Mouse (Mus musculus): ENCODE results near the gene Prrt3. TPM values are rescaled to one million over a fixed set of nuclear protein-coding genes. Genes with fewer than 3 reads are reported as not detected.
A peak's percentile ranks its signal among the peaks of the same experiment; 100 is the strongest.

Prrt3 gene
- 10 to 100 TPM; 53.9 to 59.1 TPM for total RNA-seq (2021)
- long read RNA-seq, experiment 1, transcript Prrt3-202 (4 exons, 3,424 nt), result major isoform, 20 of 63 reads
- long read RNA-seq, experiment 1, partial matches to known transcripts, result 21 of 63 reads
- long read RNA-seq, experiment 1, other reads (novel, unspliced or antisense), result 19 of 63 reads
- long read RNA-seq, experiment 2, transcript Prrt3-203 (4 exons, 3,741 nt), result minor isoform, 11 of 121 reads
- long read RNA-seq, experiment 2, transcript Prrt3-202 (4 exons, 3,424 nt), result major isoform, 25 of 121 reads
- long read RNA-seq, experiment 2, partial matches to known transcripts, result 30 of 121 reads
- long read RNA-seq, experiment 2, other reads (novel, unspliced or antisense), result 52 of 121 reads

GRCm38 (mm10) chr6:113501388-113502084 is at the start of gene Prrt3:
Prrt3 (minus strand) TSS chr6:113501931.
- DNase-seq (ENCODE audit: low spot score in 2 of 2), result peak; percentile 65 to 71
- TF ChIP-seq CTCF (conservative IDR thresholded peaks at IDR 0.05), result no peak
- peak within 1 kb of the TSS; percentile 94 for H3K27ac ChIP-seq
- peak within 1 kb of the TSS; percentile 78 for H3K4me3 ChIP-seq

DNA sequence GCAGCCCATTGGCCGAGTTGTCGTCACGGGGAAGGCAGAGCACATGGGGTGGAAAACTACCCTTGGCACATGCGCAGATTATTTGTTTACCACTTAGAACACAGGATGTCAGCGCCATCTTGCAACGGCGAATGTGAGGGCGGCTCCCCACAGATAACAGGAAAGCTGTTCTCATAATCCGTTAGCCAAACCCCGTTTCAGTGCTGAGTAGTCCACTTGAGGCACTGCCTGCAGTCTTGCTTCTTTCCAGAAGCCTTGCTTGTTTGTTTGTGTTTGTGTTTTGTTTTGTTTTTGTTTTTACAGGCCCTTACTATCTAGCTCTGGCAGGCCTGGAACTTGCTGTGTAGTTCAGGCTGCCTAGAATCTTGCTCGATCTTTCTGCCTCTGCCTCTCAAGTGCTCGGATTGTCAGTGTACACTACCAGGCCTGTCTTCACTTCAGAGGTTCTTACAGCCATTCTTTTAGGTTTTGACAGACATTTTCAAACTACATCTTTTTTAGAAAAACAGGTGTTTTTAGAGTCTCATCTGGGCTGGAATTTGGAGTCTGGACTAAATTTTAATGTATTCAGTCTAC is 42.3 kb upstream of the Prrt3 start:
- no peak overlapping the region for H3K4me3 ChIP-seq
- no peak for TF ChIP-seq CTCF (conservative IDR thresholded peaks at IDR 0.05)
- DNase-seq (ENCODE audit: low spot score in 2 of 2), result no peak
- no peak overlapping the region for H3K27ac ChIP-seq

- Histone ChIP-seq H3K4me3 (no peak overlapping the region), H3K27ac (no peak overlapping the region)
- DNase-seq (ENCODE audit: low spot score in 2 of 2), result no peak
- peak; percentile 54 for TF ChIP-seq CTCF (conservative IDR thresholded peaks at IDR 0.05)
These were observed 39.9 kb upstream of the Prrt3 start for GRCm38 (mm10) chr6:113541610-113542009.

DNA sequence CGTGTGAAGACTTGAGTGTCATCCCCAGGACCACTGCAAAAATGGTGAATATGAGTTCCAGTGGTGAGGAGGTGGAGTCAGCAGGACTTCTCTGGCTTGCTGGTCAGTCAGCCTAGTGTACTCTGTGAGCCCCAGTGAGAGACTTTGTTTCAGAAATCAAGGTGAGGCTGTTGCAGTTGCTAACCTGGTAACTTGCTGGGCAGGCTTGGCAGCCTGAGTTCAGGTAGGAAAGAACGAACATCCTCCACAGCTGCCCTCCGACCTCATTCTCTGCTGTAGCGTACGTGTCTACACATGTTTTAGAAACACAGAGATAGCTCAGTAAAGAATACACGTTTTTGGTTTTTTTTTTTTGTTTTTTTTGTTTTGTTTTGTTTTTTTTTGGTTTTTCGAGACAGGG is 33.2 kb upstream of the Prrt3 start:
- no peak overlapping the region for H3K27ac ChIP-seq
- no peak overlapping the region for H3K4me3 ChIP-seq
- TF ChIP-seq CTCF (conservative IDR thresholded peaks at IDR 0.05), result no peak
- no peak for DNase-seq (ENCODE audit: low spot score in 2 of 2)

GRCm38 (mm10) chr6:113531840-113532404 is 30.2 kb upstream of the Prrt3 start:
- Histone ChIP-seq H3K27ac (no peak overlapping the region), H3K4me3 (peak overlapping the region; percentile 73)
- no peak for DNase-seq (ENCODE audit: low spot score in 2 of 2)
- TF ChIP-seq CTCF (conservative IDR thresholded peaks at IDR 0.05), result no peak

DNA sequence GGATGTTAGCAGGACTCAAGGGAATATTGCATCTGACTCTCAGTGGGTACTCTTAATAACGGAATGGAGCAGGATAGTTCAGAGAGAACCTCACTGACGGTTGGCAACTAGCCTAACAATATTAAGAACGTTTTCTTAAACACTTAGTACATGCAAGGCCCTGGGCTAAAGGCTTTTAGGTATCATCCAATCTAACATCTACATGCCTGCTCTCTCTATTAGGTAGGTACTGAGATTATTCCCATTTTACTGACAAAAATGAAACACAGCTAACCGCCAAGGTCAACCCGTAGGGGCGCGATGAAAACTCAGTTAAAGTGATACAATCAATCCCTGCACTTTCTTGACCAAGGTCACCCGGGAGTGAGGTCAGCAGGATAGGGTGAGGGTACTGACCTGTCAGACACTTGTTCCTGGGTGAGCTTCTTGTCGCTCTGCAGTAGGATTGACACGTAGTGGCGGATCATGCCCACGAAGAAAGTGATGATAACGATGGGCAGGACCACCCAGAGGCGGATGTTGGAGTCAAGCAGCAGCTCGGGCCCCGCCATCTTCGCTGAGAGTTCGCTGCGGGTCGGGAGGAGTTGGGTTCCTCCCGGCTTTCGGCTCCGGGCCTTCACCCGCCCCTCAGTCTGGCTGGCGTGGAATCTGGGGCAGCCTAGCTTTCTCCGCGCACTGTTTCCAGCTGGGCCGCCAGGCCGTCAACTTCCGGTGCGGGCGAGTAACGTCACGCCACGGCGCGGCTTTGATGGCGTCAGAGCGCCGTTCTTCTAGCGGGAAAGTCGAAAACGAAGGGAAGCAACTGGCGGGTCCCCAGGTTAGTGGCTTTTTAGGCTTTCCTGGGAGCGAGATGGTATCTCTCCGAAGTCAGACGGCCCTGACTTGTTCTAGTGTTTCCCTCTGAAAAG is 29.5 kb upstream of the Prrt3 start, which contains the start of the genes Emc3 and Fancd2:
Gene Emc3, minus strand, starts transcription at position 721 of the 908 bp plus-strand sequence.
Gene Fancd2, plus strand, starts transcription at position 751 of the 908 bp plus-strand sequence.
- TF ChIP-seq CTCF (conservative IDR thresholded peaks at IDR 0.05), result no peak; the same call in none of the 2 replicates
- H3K4me3 ChIP-seq, result peak within 1 kb of the TSS; percentile 73
- peak; percentile 90 to 97 for DNase-seq (ENCODE audit: low spot score in 2 of 2)
- peak within 1 kb of the TSS; percentile 92 for H3K27ac ChIP-seq

DNA sequence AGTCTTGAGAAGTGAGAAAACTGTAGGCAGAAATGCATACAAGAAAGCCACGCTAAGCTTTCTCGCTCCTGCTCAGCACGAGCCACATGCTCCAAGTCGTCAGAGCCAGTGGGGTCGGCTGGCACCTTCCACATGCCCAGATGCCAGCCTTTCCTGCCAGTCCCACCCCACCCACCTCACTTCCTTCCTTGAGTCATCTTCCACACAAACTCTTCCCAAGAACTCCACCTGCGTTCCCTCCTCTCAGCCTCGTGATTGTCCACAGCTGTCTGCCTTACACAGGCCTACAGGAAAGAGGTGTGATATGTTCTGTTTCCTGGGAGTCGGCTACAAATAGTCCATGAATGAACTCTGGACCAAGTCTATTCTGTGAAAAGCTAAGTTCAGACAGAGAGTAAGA is 21.7 kb upstream of the Prrt3 start:
- no peak for TF ChIP-seq CTCF (conservative IDR thresholded peaks at IDR 0.05)
- no peak for DNase-seq (ENCODE audit: low spot score in 2 of 2)
- no peak overlapping the region for H3K4me3 ChIP-seq
- H3K27ac ChIP-seq, result no peak overlapping the region

- Histone ChIP-seq H3K27ac (no peak overlapping the region), H3K4me3 (no peak overlapping the region)
These were observed 20.6 kb upstream of the Prrt3 start for GRCm38 (mm10) chr6:113522310-113522709.

DNA sequence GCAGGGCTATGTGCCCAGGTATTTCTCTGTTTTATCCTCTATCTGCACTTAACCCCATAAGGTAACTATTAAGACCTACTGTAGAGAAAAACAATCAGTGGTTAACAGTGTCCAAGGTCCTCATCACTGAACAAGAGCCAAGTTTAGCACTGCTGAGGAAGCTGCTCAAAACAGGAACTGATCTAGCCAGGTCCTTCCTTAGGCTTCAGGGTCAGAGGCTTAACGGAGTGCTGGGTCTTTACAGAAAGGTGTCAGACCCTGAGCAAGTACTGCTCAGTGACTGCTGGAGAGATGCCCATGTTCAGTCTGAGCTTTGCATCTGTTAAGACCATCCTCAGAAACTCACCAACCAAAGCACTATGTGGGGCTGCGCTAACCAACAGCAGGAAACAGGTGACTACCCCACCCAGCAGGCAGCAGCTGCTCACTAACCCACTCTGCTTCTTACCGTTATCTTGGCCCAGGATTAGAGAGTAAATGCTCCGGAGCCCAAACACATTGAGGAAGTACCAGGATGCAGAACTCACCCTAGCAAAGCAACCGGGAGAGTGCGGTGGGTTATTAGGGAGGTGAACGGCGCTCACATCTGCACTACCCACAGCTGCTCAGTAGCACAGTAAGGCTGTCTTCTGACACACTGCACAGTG is 15.8 kb upstream of the Prrt3 start:
- H3K4me3 ChIP-seq, result no peak overlapping the region
- no peak for DNase-seq (ENCODE audit: low spot score in 2 of 2)
- TF ChIP-seq CTCF (conservative IDR thresholded peaks at IDR 0.05), result no peak
- H3K27ac ChIP-seq, result no peak overlapping the region

More at GRCm38 (mm10) chr6:113522310-113522709, 20.6 kb upstream of the Prrt3 start:
- DNase-seq (ENCODE audit: low spot score in 2 of 2), result no peak
- TF ChIP-seq CTCF (conservative IDR thresholded peaks at IDR 0.05), result no peak

GRCm38 (mm10) chr6:113514600-113514999 is 12.9 kb upstream of the Prrt3 start:
- no peak for DNase-seq (ENCODE audit: low spot score in 2 of 2)
- H3K27ac ChIP-seq, result no peak overlapping the region
- no peak overlapping the region for H3K4me3 ChIP-seq
- TF ChIP-seq CTCF (conservative IDR thresholded peaks at IDR 0.05), result no peak

DNA sequence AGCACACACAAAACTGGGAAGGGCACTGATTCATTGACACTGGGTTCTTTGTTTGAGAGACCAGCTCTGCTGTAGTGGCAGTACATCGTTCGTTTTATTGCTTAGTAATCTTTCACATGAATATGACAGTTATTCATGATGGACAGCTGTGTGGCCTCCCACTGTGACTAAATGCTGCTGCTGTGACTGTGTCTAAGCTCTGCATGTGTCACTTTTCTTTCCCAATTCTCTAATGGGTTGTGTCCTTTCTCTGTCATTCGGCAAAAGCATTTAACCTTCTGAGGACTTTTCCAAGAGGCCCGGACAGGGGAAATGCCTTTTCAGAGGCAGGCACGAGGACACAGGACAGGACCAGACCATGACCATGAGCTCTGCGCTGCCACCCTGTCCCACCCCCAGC is 12.2 kb upstream of the Prrt3 start:
- Histone ChIP-seq H3K4me3 (no peak overlapping the region), H3K27ac (no peak overlapping the region)
- TF ChIP-seq CTCF (conservative IDR thresholded peaks at IDR 0.05), result no peak
- DNase-seq (ENCODE audit: low spot score in 2 of 2), result no peak

DNA sequence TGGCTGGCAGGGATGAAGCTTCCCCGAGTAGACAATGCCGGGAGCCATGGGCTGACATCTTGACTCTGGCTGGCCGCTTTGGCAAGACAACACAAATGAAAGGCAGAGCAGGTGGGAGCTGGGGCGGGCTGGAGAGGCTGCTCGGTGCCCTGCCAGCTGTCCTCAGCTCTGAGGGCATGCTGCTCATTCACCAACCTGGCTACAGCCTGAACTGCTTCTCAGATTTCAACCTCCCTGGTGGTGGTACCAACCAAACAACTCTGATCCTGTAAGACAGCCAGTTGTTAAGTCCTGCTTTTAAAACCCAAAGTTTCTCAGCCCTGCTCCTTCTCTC is 7.2 kb upstream of the Prrt3 start:
- DNase-seq (ENCODE audit: low spot score in 2 of 2), result no peak
- no peak for TF ChIP-seq CTCF (conservative IDR thresholded peaks at IDR 0.05)
- H3K4me3 ChIP-seq, result no peak overlapping the region
- no peak overlapping the region for H3K27ac ChIP-seq
